Mouse (Mus musculus) kidney, adult 2 months (tissue): Measurements from ENCODE around the gene Adprhl2.

Source experiments
- CTCF ChIP-seq: fragments of 200-500 bp; conservative IDR thresholded peaks from 2 replicates; pipeline ENCODE4 v1.5.1; 2011; ENCODE audit warnings: low read depth, mild to moderate bottlenecking, control low read depth, low read length, moderate library complexity, mixed read lengths; ENCODE audit not compliant: insufficient read depth, insufficient read length
- POLR2A ChIP-seq: fragments of 200-500 bp; IDR thresholded peaks from one replicate; pipeline ENCODE4 v1.6.1; 2011; ENCODE audit warnings: low read depth, low read length, control low read depth

- TF ChIP-seq CTCF, result no peak
- TF ChIP-seq POLR2A, result no peak
These were observed 11.2 kb downstream of the Adprhl2 start for GRCm38 (mm10) chr4:126310344-126310743.
